Mouse (Mus musculus): ENCODE measurements around the gene Ch25h. TPM values are rescaled to one million over a fixed set of nuclear protein-coding genes. Genes with fewer than 3 reads are reported as not detected.

Gene Ch25h
- total RNA-seq, 2 experiments from 2014 or later = 0.32 to 0.36 TPM

GRCm38 (mm10) chr19:34471703-34472102, 3.3 kb downstream of the Ch25h start:
- DNase-seq (ENCODE audit: low spot score in 2 of 2) = no peak

- DNase-seq (ENCODE audit: low spot score in 2 of 2) = no peak
Observed at GRCm38 (mm10) chr19:34468794-34469193, 6.2 kb downstream of the Ch25h start.

GRCm38 (mm10) chr19:34468216-34468615, 6.7 kb downstream of the Ch25h start:
- no peak for DNase-seq (ENCODE audit: low spot score in 2 of 2)

GRCm38 (mm10) chr19:34464453-34464852, 10.5 kb downstream of the Ch25h start:
- no peak for DNase-seq (ENCODE audit: low spot score in 2 of 2)

GRCm38 (mm10) chr19:34461451-34462019, 13.4 kb downstream of the Ch25h start:
- DNase-seq (ENCODE audit: low spot score in 2 of 2) = no peak

- no peak for DNase-seq (ENCODE audit: low spot score in 2 of 2)
Observed at GRCm38 (mm10) chr19:34450784-34451370, 24.1 kb downstream of the Ch25h start.

- no peak for DNase-seq (ENCODE audit: low spot score in 2 of 2)
Observed at GRCm38 (mm10) chr19:34448851-34449250, 26.1 kb downstream of the Ch25h start.

- DNase-seq (ENCODE audit: low spot score in 2 of 2) = no peak
Observed at GRCm38 (mm10) chr19:34445410-34446012, 29.5 kb downstream of the Ch25h start.

- no peak for DNase-seq (ENCODE audit: low spot score in 2 of 2)
Observed at GRCm38 (mm10) chr19:34444785-34445184, 30.2 kb downstream of the Ch25h start.

GRCm38 (mm10) chr19:34441979-34442378, 33.0 kb downstream of the Ch25h start:
- no peak for DNase-seq (ENCODE audit: low spot score in 2 of 2)

- no peak for DNase-seq (ENCODE audit: low spot score in 2 of 2)
Observed at GRCm38 (mm10) chr19:34435197-34435611, 39.8 kb downstream of the Ch25h start.

GRCm38 (mm10) chr19:34431314-34431713, 43.6 kb downstream of the Ch25h start:
- no peak for DNase-seq (ENCODE audit: low spot score in 2 of 2)

GRCm38 (mm10) chr19:34423783-34424335, 51.1 kb downstream of the Ch25h start:
- no peak for DNase-seq (ENCODE audit: low spot score in 2 of 2)

Other genes starting within 250 kb of the Ch25h start
- 10 to 100 TPM; 16.4 to 22.9 TPM for gene Acta2, start 219.6 kb downstream of the Ch25h start, total RNA-seq (2021)
- gene Fas, start 184.5 kb downstream of the Ch25h start, total RNA-seq (2021) = 1 to 10 TPM; 1.9 to 2.0 TPM
- gene Lipa, start 52.3 kb upstream of the Ch25h start, total RNA-seq (2021) = 10 to 100 TPM; 16.1 to 19.3 TPM
- gene Ifit2, start 75.5 kb upstream of the Ch25h start, total RNA-seq (2021) = 1 to 10 TPM; 3.2 to 4.3 TPM
- 1 to 10 TPM in 1 of 2 experiments, under 1 TPM in 1; 0.95 to 1.2 TPM for gene Ifit3, start 108.4 kb upstream of the Ch25h start, total RNA-seq (2021)
- 1 to 10 TPM; 1.3 to 1.4 TPM for gene Ifit1bl1, start 126.8 kb upstream of the Ch25h start, total RNA-seq (2021)
- under 1 TPM; 0.43 to 0.81 TPM for gene Ifit3b, start 132.8 kb upstream of the Ch25h start, total RNA-seq (2021)
- under 1 TPM; 0.16 to 0.19 TPM for gene Ifit1bl2, start 165.6 kb upstream of the Ch25h start, total RNA-seq (2021)
- not detected for gene Ifit1, start 165.7 kb upstream of the Ch25h start, total RNA-seq (2021)

Data from layer of hippocampus, postnatal 14 days (tissue).